Mouse (Mus musculus): ENCODE measurements around the gene 4930524B15Rik. TPM values are rescaled to one million over a fixed set of nuclear protein-coding genes. Genes with fewer than 3 reads are reported as not detected.
"Not testable (repeated sequence)": the region's sequence is repeated elsewhere in the genome, so short reads cannot be mapped to it uniquely, and the experiment has no call there.

4930524B15Rik gene
- polyA plus RNA-seq, 1 experiment from 2014 or later = not detected

- Histone ChIP-seq H3K4me3 (0 out of 2 replicates have a peak within 1 kb of the TSS, but pooled peaks have one; percentile 4), H3K27ac (no peak within 1 kb of the TSS), H3K9me3 (no peaks in the 10 kb centered on the region), H3K9ac (no peak within 1 kb of the TSS), H3K27me3 (peaks cover 12% of the 10 kb centered on the region), H3K36me3 (no peaks in the 10 kb centered on the region), H3K4me2 (peak within 1 kb of the TSS; percentile 49), H3K4me1 (peaks cover 11% of the 10 kb centered on the region)
- peak; percentile 35; the same call in 1 of the 2 replicates for ATAC-seq (ENCODE audit: borderline replicate concordance, extremely low read depth, low FRiP score, low TSS enrichment)
- under 1% methylated on average over 16 of the region's 16 CpGs for WGBS
Measured at GRCm38 (mm10) chr11:32000281-32000680, 34.9 kb downstream of the 4930524B15Rik start, which contains the start of gene Nsg2. Nsg2 (plus strand) TSS chr11:32000463.

- ATAC-seq (ENCODE audit: borderline replicate concordance, extremely low read depth, low FRiP score, low TSS enrichment) = no peak
- no peak overlapping the region for H3K4me3 ChIP-seq
- no peaks in the 10 kb centered on the region for H3K36me3 ChIP-seq
- H3K9ac ChIP-seq = no peak overlapping the region
- H3K27me3 ChIP-seq = peaks cover 12% of the 10 kb centered on the region
- H3K27ac ChIP-seq = no peak overlapping the region
- 4% methylated on average over 11 of the region's 11 CpGs for WGBS
- H3K4me2 ChIP-seq = no peak overlapping the region
- H3K9me3 ChIP-seq = no peaks in the 10 kb centered on the region
- H3K4me1 ChIP-seq = peaks cover 11% of the 10 kb centered on the region
Measured at GRCm38 (mm10) chr11:32001181-32001910, 36.0 kb downstream of the 4930524B15Rik start.

DNA sequence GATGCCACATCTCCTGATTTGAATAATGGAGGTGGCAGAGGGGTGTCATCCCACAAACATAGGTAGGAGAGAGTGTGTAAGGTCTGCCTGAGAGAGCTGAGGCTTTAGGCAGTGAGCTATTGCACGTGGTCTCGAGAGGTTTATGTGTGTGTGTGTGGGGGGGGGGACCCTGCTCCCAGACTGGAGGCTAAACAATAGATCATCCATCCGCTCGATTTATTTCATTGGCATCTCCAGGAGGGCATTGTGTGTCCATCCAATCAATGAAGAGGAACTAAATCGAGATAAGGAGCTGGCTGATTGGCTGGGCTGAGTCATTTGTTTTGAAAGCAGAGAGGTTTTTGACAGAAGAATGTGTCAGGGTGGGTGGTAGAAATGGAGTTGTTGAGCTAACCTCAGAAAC lies 37.3 kb downstream of the 4930524B15Rik start:
- peaks cover 11% of the 10 kb centered on the region for H3K4me1 ChIP-seq
- no peak overlapping the region for H3K4me3 ChIP-seq
- no peak overlapping the region for H3K9ac ChIP-seq
- H3K9me3 ChIP-seq = no peaks in the 10 kb centered on the region
- no peaks in the 10 kb centered on the region for H3K36me3 ChIP-seq
- H3K4me2 ChIP-seq = no peak overlapping the region
- no peak overlapping the region for H3K27ac ChIP-seq
- 4% methylated on average over 5 of the region's 5 CpGs for WGBS
- no peak for ATAC-seq (ENCODE audit: borderline replicate concordance, extremely low read depth, low FRiP score, low TSS enrichment)
- peaks cover 12% of the 10 kb centered on the region for H3K27me3 ChIP-seq

DNA sequence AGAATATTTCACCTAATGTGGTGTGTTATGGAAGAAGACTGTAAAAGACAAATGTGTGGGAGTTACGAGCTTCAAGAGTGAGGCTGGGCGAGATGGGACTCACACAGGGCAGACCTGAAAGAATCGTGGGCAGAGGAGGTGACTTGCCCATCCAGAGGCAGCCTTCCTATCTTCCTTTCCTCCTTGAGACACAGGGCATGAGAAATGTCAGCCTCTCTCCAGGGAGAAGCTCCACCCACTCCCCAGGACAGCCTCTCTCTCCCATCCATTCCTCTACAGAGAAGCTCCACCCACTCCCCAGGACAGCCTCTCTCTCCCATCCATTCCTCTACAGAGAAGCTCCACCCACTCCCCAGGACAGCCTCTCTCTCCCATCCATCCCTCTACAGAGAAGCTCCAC lies 42.7 kb downstream of the 4930524B15Rik start:
- H3K27ac ChIP-seq; H3K4me3 ChIP-seq; H3K4me1 ChIP-seq; H3K36me3 ChIP-seq; H3K27me3 ChIP-seq; H3K4me2 ChIP-seq; H3K9me3 ChIP-seq; H3K9ac ChIP-seq; ATAC-seq (ENCODE audit: borderline replicate concordance, extremely low read depth, low FRiP score, low TSS enrichment): not testable (repeated sequence)
- WGBS = 79% methylated on average over 3 of the region's 3 CpGs

DNA sequence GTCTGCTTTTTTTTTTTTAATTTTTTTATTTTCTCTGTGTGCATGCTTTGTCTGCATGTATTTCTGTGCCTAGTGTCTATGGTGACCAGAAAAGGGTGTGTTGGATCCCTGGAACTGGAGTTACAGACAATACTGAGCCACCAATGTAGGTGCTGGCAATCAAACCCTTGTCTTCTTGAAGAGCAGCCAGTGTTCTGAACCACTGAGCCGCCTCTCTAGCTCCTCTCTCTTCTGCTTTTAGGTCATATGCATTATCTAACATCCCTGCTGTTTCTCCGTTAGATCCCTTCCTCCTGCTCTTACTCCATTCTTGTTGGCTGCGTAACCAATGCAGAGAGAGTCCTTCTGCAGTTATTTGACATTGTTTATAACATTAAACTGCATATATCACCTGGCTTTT lies 43.5 kb downstream of the 4930524B15Rik start:
- no peak for ATAC-seq (ENCODE audit: borderline replicate concordance, extremely low read depth, low FRiP score, low TSS enrichment)
- Histone ChIP-seq H3K4me1 (peaks cover 9% of the 10 kb centered on the region), H3K36me3 (no peaks in the 10 kb centered on the region), H3K9ac (no peak overlapping the region), H3K27me3 (no peaks in the 10 kb centered on the region), H3K27ac (no peak overlapping the region), H3K4me3 (no peak overlapping the region), H3K4me2 (no peak overlapping the region), H3K9me3 (no peaks in the 10 kb centered on the region)
- 76% methylated on average over 3 of the region's 3 CpGs for WGBS

DNA sequence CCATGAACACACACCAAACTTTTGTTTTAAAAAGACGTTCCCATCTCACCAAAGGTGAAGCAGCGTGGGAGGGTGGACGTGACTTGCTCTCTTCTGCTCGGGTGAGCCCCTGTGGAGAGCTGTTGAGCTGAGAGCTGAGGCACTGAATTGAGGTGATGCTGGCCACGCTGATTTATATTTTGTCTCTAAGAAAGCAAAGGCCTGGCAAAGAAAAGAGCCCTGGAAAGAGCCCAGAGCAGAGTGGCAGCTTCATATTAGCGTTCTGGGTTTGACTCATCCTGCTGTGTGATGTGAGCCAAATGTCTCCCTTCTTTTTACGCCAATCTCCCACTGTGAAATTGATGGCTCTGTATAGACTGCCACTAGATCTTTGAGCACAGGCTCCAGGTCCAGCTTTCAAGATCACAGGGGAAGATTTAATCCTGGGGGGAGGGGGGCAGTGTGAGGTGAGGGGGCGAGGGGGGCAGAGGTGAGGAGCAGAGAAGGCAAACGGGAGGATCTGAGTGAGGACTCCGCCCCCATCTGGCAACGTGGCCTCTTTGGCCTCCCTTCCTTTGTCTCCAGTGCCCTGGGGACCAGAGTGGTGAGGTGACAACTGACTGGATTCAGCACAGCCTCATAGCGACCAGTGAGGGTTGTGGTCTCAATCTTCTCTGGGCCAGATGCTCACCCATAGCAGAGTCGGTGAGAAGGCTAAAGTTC lies 44.7 kb downstream of the 4930524B15Rik start:
- Histone ChIP-seq H3K27me3 (no peaks in the 10 kb centered on the region), H3K4me2 (no peak overlapping the region), H3K4me3 (no peak overlapping the region), H3K36me3 (no peaks in the 10 kb centered on the region), H3K9me3 (no peaks in the 10 kb centered on the region), H3K9ac (no peak overlapping the region), H3K27ac (no peak overlapping the region), H3K4me1 (peaks cover 9% of the 10 kb centered on the region)
- 24% methylated on average over 13 of the region's 13 CpGs for WGBS
- peak; percentile 66; the same call in 1 of the 2 replicates for ATAC-seq (ENCODE audit: borderline replicate concordance, extremely low read depth, low FRiP score, low TSS enrichment)

DNA sequence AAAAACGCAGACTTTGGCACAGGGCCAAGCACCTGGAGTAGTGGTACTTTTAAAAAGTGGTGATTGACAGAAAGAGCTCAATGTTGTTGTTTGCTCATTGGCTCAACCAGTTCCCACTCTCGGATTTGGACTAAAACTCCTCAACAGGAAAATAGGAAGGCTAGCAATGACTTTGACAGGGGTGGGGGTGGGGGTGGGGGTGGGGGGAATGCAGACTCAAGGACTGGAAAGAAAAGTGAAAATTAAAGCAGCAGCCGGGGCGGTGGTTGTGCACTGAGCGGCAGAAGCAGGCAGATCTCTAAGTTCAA lies 45.2 kb downstream of the 4930524B15Rik start:
- Histone ChIP-seq H3K36me3 (no peaks in the 10 kb centered on the region), H3K9ac (no peak overlapping the region), H3K27me3 (no peaks in the 10 kb centered on the region), H3K27ac (no peak overlapping the region), H3K4me3 (no peak overlapping the region), H3K4me1 (peaks cover 9% of the 10 kb centered on the region), H3K9me3 (no peaks in the 10 kb centered on the region), H3K4me2 (no peak overlapping the region)
- 57% methylated on average over 5 of the region's 5 CpGs for WGBS
- no peak for ATAC-seq (ENCODE audit: borderline replicate concordance, extremely low read depth, low FRiP score, low TSS enrichment)

DNA sequence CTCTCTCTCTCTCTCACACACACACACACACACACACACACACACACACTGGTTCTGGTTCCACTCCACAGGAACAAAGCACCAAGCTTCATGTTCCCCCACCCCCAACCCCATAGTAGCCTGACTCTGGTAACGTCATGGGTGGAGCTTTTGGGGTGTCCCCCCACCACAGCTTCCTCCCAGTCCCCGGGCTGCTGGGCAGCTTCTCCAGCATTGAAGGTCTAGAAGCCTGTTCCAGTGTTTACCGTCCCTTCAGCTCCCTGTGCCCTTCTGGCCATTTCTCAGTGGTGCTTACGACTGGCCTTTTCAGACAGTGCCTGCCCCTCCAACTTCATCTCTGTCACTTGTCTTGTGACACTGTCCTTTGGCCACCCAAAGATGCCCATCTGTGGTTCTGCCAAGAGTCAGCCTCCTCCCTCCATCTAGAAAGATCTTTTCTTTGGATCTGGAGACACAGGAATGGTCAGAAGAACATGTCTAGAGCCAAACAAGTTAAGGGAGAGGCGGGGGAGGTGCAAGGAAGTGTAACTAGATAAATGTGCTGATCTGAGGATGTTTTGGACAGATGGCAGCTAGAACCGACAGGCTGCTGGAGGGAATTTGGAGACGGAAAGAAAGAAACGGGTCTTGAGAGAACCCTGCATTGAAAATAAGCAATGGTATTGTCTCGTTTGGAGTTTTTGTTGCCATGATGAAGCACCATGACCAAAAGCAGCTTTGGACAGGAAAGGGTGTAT lies 46.6 kb downstream of the 4930524B15Rik start:
- no peaks in the 10 kb centered on the region for H3K27me3 ChIP-seq
- no peaks in the 10 kb centered on the region for H3K36me3 ChIP-seq
- H3K9me3 ChIP-seq = no peaks in the 10 kb centered on the region
- ATAC-seq (ENCODE audit: borderline replicate concordance, extremely low read depth, low FRiP score, low TSS enrichment) = peak; percentile 54; the same call in 1 of the 2 replicates
- H3K4me3 ChIP-seq = no peak overlapping the region
- WGBS = 34% methylated on average over 9 of the region's 9 CpGs
- peak overlapping the region; percentile 44; the same call in 1 of the 2 replicates for H3K27ac ChIP-seq
- no peak overlapping the region for H3K4me2 ChIP-seq
- no peak overlapping the region for H3K9ac ChIP-seq
- peaks cover 9% of the 10 kb centered on the region for H3K4me1 ChIP-seq

DNA sequence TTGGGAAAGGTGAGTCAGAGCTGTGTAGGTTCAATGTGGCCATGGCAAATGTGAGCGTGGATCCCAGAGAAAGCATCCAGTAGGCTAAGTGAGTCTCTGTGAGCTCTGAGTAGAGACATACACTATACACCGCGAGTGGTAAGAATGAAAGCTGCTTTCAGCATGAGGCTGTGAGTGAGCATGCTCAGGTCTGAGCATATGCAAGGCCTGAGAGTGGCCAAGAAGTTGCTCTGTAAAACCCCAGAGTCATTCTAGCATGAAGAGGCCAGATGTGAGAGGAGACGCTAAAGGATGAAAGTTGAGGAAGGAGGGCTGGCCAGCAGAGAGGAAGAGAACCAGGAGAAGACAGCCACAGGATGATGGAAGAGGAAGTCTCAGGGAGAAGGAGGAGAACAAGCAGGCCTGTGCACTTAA lies 47.6 kb downstream of the 4930524B15Rik start:
- peaks cover 9% of the 10 kb centered on the region for H3K4me1 ChIP-seq
- H3K4me2 ChIP-seq = no peak overlapping the region
- no peak overlapping the region for H3K27ac ChIP-seq
- no peaks in the 10 kb centered on the region for H3K27me3 ChIP-seq
- H3K36me3 ChIP-seq = no peaks in the 10 kb centered on the region
- no peak for ATAC-seq (ENCODE audit: borderline replicate concordance, extremely low read depth, low FRiP score, low TSS enrichment)
- H3K9me3 ChIP-seq = no peaks in the 10 kb centered on the region
- no peak overlapping the region for H3K9ac ChIP-seq
- no peak overlapping the region for H3K4me3 ChIP-seq
- WGBS = 79% methylated on average over 4 of the region's 4 CpGs

- H3K4me1 ChIP-seq = peaks cover 9% of the 10 kb centered on the region
- H3K4me3 ChIP-seq = no peak overlapping the region
- no peak overlapping the region for H3K4me2 ChIP-seq
- H3K36me3 ChIP-seq = no peaks in the 10 kb centered on the region
- no peaks in the 10 kb centered on the region for H3K27me3 ChIP-seq
- no peaks in the 10 kb centered on the region for H3K9me3 ChIP-seq
- no peak overlapping the region for H3K27ac ChIP-seq
- ATAC-seq (ENCODE audit: borderline replicate concordance, extremely low read depth, low FRiP score, low TSS enrichment) = no peak
- 70% methylated on average over 1 of the region's 1 CpGs for WGBS
- no peak overlapping the region for H3K9ac ChIP-seq
Measured at GRCm38 (mm10) chr11:32013561-32013960, 48.2 kb downstream of the 4930524B15Rik start.

DNA sequence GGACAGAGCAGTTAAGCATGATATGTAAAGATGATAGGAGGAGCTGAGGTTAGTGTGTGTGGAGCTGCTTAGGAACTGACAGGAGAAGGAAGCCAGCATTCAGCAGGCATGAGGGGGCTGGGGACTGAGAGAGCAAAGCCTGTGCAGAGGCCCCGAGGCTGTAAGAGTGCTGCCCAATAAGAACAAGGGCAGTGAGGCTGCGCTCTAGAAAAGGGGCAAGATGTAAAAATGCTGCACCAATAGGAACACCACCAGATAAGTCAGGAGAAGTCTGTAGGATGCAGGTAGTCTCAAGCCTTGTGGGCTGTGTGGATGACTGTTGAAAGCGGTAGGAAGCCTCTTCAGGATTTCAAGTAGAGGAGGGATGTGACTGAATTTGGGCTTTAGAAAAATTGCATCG lies 52.8 kb downstream of the 4930524B15Rik start:
- WGBS = 68% methylated on average over 4 of the region's 4 CpGs

More for the DNA sequence above, 52.8 kb downstream of the 4930524B15Rik start:
- Histone ChIP-seq H3K4me1 (peaks cover 4% of the 10 kb centered on the region; the same call in 1 of the 2 replicates), H3K27ac (no peak overlapping the region), H3K9me3 (no peaks in the 10 kb centered on the region), H3K4me2 (no peak overlapping the region), H3K4me3 (no peak overlapping the region), H3K36me3 (no peaks in the 10 kb centered on the region), H3K27me3 (no peaks in the 10 kb centered on the region), H3K9ac (no peak overlapping the region)
- ATAC-seq (ENCODE audit: borderline replicate concordance, extremely low read depth, low FRiP score, low TSS enrichment) = no peak
